Mouse (Mus musculus) bone marrow, adult 2 months (tissue): ENCODE data around the gene Esrrg.

Experiments used
- CTCF ChIP-seq: fragments of 200-500 bp; IDR thresholded peaks from 2 replicates; pipeline ENCODE4 v1.5.1; 2011; ENCODE audit warnings: low read length, control low read depth; ENCODE audit not compliant: control insufficient read depth, insufficient read depth
- POLR2A ChIP-seq: fragments of 200-500 bp; IDR thresholded peaks from 2 replicates; pipeline ENCODE4 v1.6.1; 2011; ENCODE audit warnings: low read depth, mild to moderate bottlenecking, control low read depth, low read length, borderline replicate concordance; ENCODE audit not compliant: control insufficient read depth

DNA sequence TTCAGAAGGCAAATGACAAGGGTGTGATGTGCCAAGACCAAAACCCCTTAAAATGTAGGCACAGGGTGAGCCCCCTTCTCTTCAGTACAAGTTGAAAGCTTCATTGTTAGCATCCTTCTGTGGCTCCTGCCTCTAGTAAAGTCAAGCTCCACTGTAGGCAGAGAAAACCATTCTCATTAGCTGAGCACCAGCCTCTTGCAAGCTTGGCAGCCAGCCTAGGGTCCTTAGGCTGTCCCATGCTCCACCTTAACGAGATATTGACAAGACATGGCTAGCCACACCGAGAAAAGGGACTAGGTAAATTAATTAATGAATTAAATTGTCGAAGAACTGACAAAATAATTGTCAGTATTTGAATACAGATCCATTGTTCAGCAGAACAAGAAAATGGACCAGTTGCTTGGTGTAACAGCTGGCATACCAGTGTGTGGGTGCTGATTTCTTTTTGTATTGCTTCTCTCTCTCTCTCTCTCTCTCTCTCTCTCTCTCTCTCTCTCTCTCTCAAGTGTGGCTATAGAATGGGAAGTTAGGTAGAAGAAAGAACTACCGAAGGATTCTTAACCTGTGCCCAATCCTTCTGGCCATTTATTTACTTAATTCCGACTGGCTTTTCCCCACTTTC lies 311.7 kb downstream of the Esrrg start:
- no peak for TF ChIP-seq POLR2A
- TF ChIP-seq CTCF: no peak
